Mouse (Mus musculus) MEL (cell line): ENCODE measurements around the gene Arglu1.
A peak's percentile ranks its signal among the peaks of the same experiment; 100 is the strongest.

Source experiments
- CHD1 ChIP-seq: IDR thresholded peaks from 2 replicates; pipeline ENCODE4 v1.6.1; 2012; ENCODE audit warnings: low read depth, mild to moderate bottlenecking, inconsistent platforms, low read length, improper control_type of control experiment
- EP300 ChIP-seq, 2 experiments: IDR thresholded peaks; 2 replicates each; pipeline ENCODE4 v1.6.1; 2011; ENCODE audit warnings: improper control_type of control experiment in 2 of 2, low read length in 2 of 2, low read depth in 1 of 2, mild to moderate bottlenecking in 1 of 2
- GATA1 ChIP-seq: IDR thresholded peaks from 2 replicates; pipeline ENCODE4 v1.6.1; 2011; ENCODE audit warnings: low read depth, low read length, improper control_type of control experiment
- MAX ChIP-seq: IDR thresholded peaks from 2 replicates; pipeline ENCODE4 v1.6.1; 2011; ENCODE audit warnings: low read length, improper control_type of control experiment
- POLR2AphosphoS5 ChIP-seq: IDR thresholded peaks from 2 replicates; pipeline ENCODE4 v1.6.1; 2012; ENCODE audit warnings: low read depth, borderline replicate concordance, mild to moderate bottlenecking, inconsistent platforms, low read length, moderate library complexity, mixed read lengths

GRCm38 (mm10) chr8:8689454-8690145 is 721 bp downstream of the Arglu1 start:
- no peak for TF ChIP-seq EP300 (IDR thresholded peaks at IDR 0.05; ENCODE audit: low read depth in 1 of 2, low read length in 2 of 2)
- TF ChIP-seq POLR2AphosphoS5 = no peak
- TF ChIP-seq MAX = peak; percentile 34
- no peak for TF ChIP-seq GATA1
- TF ChIP-seq CHD1 = peak; percentile 72; the same call in 1 of the 2 replicates
